Mouse (Mus musculus): ENCODE data around the gene Wdr6.

Gene Wdr6

DNA sequence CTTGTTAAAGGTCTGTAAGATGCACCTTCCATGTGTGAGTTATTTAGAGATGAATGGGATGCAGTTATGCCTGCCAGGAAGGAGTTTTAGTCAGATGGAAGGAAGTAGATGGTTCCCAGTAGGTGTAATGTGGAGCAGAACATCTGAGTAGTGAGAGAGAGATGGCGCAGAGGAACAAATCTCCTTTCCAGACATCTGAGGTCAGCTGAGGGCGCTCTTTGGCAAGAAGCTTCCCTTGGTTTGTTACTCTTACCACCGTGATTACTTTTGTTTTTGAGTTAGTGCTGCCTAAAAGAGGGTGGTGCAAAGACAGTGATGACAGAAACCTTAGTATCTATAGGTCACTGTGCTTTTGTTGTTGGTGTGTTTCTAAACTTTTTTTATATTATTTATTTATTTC, 53.1 kb downstream of the Wdr6 start:
- in situ Hi-C loops (cut with MboI, MseI): loop anchor here (25.0 kb wide), 2 partner anchors 1637 to 1663 kb away; no protein-coding TSS in a partner anchor

GRCm38 (mm10) chr9:108523341-108523740, 55.2 kb downstream of the Wdr6 start:
- in situ Hi-C loops (cut with MboI, MseI): no loop called here
